Mouse (Mus musculus): ENCODE measurements around the gene Zfp239. TPM values are rescaled to one million over a fixed set of nuclear protein-coding genes. Genes with fewer than 3 reads are reported as not detected.

Gene Zfp239
- total RNA-seq, 2 experiments from 2014 or later: 44.7 to 49.1 TPM

- DNase-seq (ENCODE audit: low spot score in 2 of 2): peak; percentile 96 to 98
Observed at GRCm38 (mm10) chr6:117906590-117907271, 44.8 kb downstream of the Zfp239 start.

- DNase-seq (ENCODE audit: low spot score in 2 of 2): peak; percentile 53 to 68
Observed at GRCm38 (mm10) chr6:117907301-117907978, 45.5 kb downstream of the Zfp239 start.

- no peak for DNase-seq (ENCODE audit: low spot score in 2 of 2)
Observed at GRCm38 (mm10) chr6:117907979-117908355, 46.1 kb downstream of the Zfp239 start.

GRCm38 (mm10) chr6:117908424-117908900 is 46.6 kb downstream of the Zfp239 start:
- no peak for DNase-seq (ENCODE audit: low spot score in 2 of 2)

- DNase-seq (ENCODE audit: low spot score in 2 of 2): no peak
Observed at GRCm38 (mm10) chr6:117910120-117910661, 48.3 kb downstream of the Zfp239 start.

- DNase-seq (ENCODE audit: low spot score in 2 of 2): no peak
Observed at GRCm38 (mm10) chr6:117914541-117914940, 52.6 kb downstream of the Zfp239 start.

- no peak for DNase-seq (ENCODE audit: low spot score in 2 of 2)
Observed at GRCm38 (mm10) chr6:117916205-117916736, 54.4 kb downstream of the Zfp239 start.

- DNase-seq (ENCODE audit: low spot score in 2 of 2): peak; percentile 40 to 57
Observed at GRCm38 (mm10) chr6:117916737-117917426, 55.0 kb downstream of the Zfp239 start.

- DNase-seq (ENCODE audit: low spot score in 2 of 2): peak; percentile 42 to 57
Observed at GRCm38 (mm10) chr6:117917576-117917975, 55.7 kb downstream of the Zfp239 start.

GRCm38 (mm10) chr6:117918043-117918442 is 56.1 kb downstream of the Zfp239 start:
- DNase-seq (ENCODE audit: low spot score in 2 of 2): no peak

GRCm38 (mm10) chr6:117920659-117921640 is 59.0 kb downstream of the Zfp239 start:
- no peak for DNase-seq (ENCODE audit: low spot score in 2 of 2)

GRCm38 (mm10) chr6:117922041-117922440 is 60.1 kb downstream of the Zfp239 start:
- DNase-seq (ENCODE audit: low spot score in 2 of 2): no peak

Other genes starting within 250 kb of the Zfp239 start
- 10 to 100 TPM; 54.7 to 55.8 TPM for gene Zfp637, start 20.9 kb upstream of the Zfp239 start, total RNA-seq (2021)
- gene Hnrnpf, start 38.2 kb downstream of the Zfp239 start, total RNA-seq (2021): 100 to 1,000 TPM; 112 to 144 TPM
- not detected for gene Fxyd4, start 75.6 kb downstream of the Zfp239 start, total RNA-seq (2021)
- gene Rasgef1a, start 149.3 kb downstream of the Zfp239 start, total RNA-seq (2021): 100 to 1,000 TPM; 201 to 250 TPM

Data from left cerebral cortex, adult 18-20 months (tissue).